Mouse (Mus musculus) liver, embryonic 13.5 days (tissue): Measurements from ENCODE around the gene Vmn1r132. TPM values are rescaled to one million over a fixed set of nuclear protein-coding genes. Genes with fewer than 3 reads are reported as not detected.
"Not testable (repeated sequence)": the region's sequence is repeated elsewhere in the genome, so short reads cannot be mapped to it uniquely, and the experiment has no call there.

Experiments used
- ATAC-seq: fragments of 200-750 bp; cut with Nextera tagmentation; 2 replicates; pipeline ENCODE4 v1.8.0; 2017; ENCODE audit warnings: low read depth, mild to moderate bottlenecking, moderate number of reproducible peaks, moderate library complexity
- DNase-seq: peaks from one replicate; pipeline ENCODE4 v3.0.0; 2022
- H3K27ac ChIP-seq: fragments of 300-500 bp; sonication (generic); 2 replicates; pipeline ENCODE4 v1.5.1; 2015; ENCODE audit warnings: moderate library complexity, mild to moderate bottlenecking, inconsistent platforms
- H3K27me3 ChIP-seq: fragments of 300-500 bp; sonication (generic); 2 replicates; pipeline ENCODE4 v1.6.1; 2015; ENCODE audit warnings: mild to moderate bottlenecking, inconsistent platforms
- H3K36me3 ChIP-seq: fragments of 300-500 bp; sonication (generic); 2 replicates; pipeline ENCODE4 v1.6.1; 2015; ENCODE audit warnings: mild to moderate bottlenecking, inconsistent platforms
- H3K4me1 ChIP-seq: fragments of 300-500 bp; sonication (generic); replicated peaks from 2 replicates; pipeline ENCODE4 v1.6.1; 2015; ENCODE audit warnings: inconsistent platforms
- H3K4me2 ChIP-seq: fragments of 300-500 bp; sonication (generic); 2 replicates; pipeline ENCODE4 v1.6.1; 2015; ENCODE audit warnings: inconsistent platforms, mild to moderate bottlenecking, moderate library complexity
- H3K4me3 ChIP-seq: fragments of 300-500 bp; sonication (generic); replicated peaks from 2 replicates; pipeline ENCODE4 v1.5.1; 2015; ENCODE audit warnings: mild to moderate bottlenecking, inconsistent platforms
- H3K9ac ChIP-seq: fragments of 300-500 bp; sonication (generic); 2 replicates; pipeline ENCODE4 v1.6.1; 2015; ENCODE audit warnings: mild to moderate bottlenecking, inconsistent platforms
- H3K9me3 ChIP-seq: fragments of 300-500 bp; sonication (generic); replicated peaks from 2 replicates; pipeline ENCODE4 v1.6.1; 2016; ENCODE audit warnings: inconsistent platforms
- WGBS: fragments of 180-500 bp; shearing (Covaris S2); methylation state at CpG from one replicate; pipeline ENCODE4 v1.1.7; 2015; ENCODE audit not compliant: insufficient replicate concordance; 5-methylcytosine and 5-hydroxymethylcytosine counted together
- polyA plus RNA-seq: library from polyadenylated mRNA; unstranded; fragments of >200 nt; fragmentation: Nextera tagmentation; extraction: Ambion mirVana; gene quantifications from 2 replicates; pipeline ENCODE4 v1.2.1, GENCODE M21; 2015

The Vmn1r132 gene
- not detected in 2 replicates for polyA plus RNA-seq

DNA sequence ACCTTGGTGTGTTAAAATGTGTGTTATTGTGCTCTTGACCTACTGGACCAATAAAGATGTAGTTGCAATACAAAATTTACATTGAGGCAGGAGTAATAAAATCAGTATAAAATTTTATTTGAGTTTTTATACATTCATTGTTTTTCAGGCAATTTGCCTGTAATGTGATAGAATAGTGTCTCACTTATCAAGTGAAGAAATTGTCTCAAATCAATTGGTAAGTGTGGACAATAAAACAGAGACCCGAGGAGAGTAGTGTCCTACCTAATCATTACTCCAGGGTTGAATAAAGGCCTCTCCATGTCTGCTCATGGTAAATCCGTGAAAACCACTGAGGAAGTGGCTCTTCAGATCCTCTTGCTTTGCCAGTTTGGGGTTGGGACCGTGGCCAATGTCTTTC is at the start of gene Vmn1r132:
Gene Vmn1r132, plus strand, starts transcription at position 301 of the 400 bp plus-strand sequence.
- H3K4me3 ChIP-seq, H3K27me3 ChIP-seq, H3K27ac ChIP-seq, H3K9me3 ChIP-seq, ATAC-seq, H3K36me3 ChIP-seq, H3K4me2 ChIP-seq, H3K9ac ChIP-seq, H3K4me1 ChIP-seq, DNase-seq: not testable (repeated sequence)
- WGBS, result no CpG with 5 or more reads among the region's 3 CpGs

Other genes starting within 250 kb of the Vmn1r132 start
- gene Gm6882, start 181.3 kb upstream of the Vmn1r132 start, polyA plus RNA-seq, result not detected in 2 replicates
- gene Vmn1r130, start 102.3 kb upstream of the Vmn1r132 start, polyA plus RNA-seq, result not detected in 2 replicates
- gene Vmn1r131, start 68.0 kb upstream of the Vmn1r132 start, polyA plus RNA-seq, result not detected in 2 replicates
- gene Gm4175, start 147.4 kb downstream of the Vmn1r132 start, polyA plus RNA-seq, result not detected in 2 replicates
- not detected in 2 replicates for gene Gm4177, start 182.6 kb downstream of the Vmn1r132 start, polyA plus RNA-seq
- not detected in 2 replicates for gene Vmn1r135, start 218.3 kb downstream of the Vmn1r132 start, polyA plus RNA-seq
- gene Gm5725, start 230.2 kb downstream of the Vmn1r132 start, polyA plus RNA-seq, result not detected in 2 replicates